Mouse (Mus musculus) adrenal gland (tissue): ENCODE measurements around the gene Pmm1.

Source experiments
- intact Hi-C: fragments of 180-260 bp; cut with DNase I; formaldehyde crosslinking; loops from one replicate; pipeline ENCODE4 v1.15.1; 2025

Gene Pmm1

DNA sequence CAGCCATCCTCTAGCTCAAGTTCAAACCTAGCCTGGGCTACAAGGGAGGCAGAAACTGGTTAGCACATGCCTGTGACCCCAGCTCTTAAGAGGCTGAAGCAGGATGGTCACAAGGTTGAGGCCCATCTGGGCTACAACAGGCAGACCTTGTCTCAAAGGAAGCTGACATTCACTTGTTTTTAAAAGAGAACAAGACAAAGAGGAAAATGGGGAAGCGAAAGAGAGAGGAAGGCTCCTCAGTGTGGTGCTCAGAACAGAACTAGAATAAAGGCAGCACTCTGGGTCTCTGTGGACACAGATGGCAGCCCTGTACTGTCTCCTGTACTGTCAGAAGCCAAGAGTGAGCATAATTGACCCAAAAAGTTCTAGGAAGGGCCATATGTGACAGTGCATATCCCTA is 26.7 kb downstream of the Pmm1 start:
- intact Hi-C loops = no loop called here

GRCm38 (mm10) chr15:81932951-81933470 is 27.7 kb downstream of the Pmm1 start:
- intact Hi-C loops = no loop called here

DNA sequence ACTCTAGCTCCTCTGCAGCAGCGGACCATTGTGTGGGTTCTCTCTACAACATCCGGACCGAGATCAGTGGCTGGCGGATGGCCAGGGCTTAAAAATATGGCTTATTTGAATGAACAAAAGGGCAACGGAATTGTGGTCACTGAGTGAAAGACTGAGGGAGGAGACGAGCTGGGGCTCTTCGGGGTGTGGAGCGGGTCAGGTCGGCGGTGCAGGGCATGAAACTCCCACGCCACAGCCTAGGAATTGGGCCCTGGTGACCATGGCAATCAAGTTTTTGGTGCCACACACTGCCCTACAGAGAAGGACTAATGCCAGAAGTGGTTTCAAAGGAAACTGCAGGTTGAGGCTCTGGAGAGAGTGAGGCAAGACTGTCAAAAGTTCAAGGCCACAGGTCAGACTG is 32.5 kb downstream of the Pmm1 start:
- intact Hi-C loops = no loop called here

DNA sequence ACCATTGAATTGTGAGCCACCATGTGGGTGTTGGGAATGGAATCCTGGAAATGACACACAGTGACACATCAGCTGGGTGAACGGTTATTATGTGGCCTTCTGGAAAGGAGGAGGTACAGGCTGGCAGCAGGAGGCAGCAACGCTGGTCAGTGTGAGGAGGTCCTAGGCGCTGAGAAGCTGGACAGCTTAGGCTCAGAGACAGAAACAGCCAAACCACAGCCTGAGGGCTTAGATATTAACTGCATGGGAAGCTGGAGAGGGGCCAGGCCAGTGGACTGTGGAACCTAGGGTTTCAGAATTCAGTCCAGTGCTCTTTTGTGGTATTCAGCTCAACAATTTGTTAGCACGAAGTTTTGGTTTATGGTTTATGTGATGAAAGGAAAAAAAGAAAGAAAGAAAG is 33.0 kb downstream of the Pmm1 start:
- intact Hi-C loops = no loop called here

DNA sequence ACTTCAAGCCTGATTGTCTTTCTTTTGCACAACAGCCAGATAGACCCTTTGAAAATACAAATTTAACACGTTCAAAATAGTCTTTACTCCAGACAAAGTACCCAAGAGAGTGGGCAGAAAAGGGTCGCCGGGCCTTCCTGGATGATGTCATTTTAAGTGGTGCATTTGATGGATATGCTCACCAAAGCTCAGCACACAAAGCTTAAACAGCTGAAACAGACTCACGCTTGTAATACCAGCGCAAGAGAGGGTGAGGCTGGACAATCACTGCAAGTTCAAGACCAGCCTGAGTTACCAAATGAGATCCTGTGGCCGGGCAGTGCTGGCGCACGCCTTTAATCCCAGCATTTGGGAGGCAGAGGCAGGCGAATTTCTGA is 34.3 kb downstream of the Pmm1 start:
- intact Hi-C loops = no loop called here

GRCm38 (mm10) chr15:81925760-81926445 is 34.8 kb downstream of the Pmm1 start, which contains the start of gene Polr3h:
Gene Polr3h (minus strand): TSS chr15:81926240.
- intact Hi-C loops = no loop called here

DNA sequence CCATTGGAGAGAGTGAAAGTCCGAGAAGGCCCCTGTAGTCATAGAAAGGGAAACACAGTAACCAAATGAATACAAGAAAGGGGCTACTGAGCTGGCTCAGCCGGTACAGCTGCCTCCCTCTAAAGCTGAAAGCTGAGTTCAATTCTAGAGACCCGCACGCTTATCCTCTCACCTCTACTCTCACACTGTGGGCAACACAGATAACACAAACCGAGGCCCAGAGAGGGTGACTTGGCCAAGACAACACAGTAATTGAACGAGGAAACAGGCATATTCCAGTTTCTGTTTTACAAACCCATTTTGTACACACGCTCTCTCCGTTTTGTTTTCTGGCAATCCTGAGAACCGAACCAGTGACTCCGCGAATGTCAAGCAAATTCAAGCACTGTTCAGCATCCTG is 35.8 kb downstream of the Pmm1 start:
- intact Hi-C loops = no loop called here

DNA sequence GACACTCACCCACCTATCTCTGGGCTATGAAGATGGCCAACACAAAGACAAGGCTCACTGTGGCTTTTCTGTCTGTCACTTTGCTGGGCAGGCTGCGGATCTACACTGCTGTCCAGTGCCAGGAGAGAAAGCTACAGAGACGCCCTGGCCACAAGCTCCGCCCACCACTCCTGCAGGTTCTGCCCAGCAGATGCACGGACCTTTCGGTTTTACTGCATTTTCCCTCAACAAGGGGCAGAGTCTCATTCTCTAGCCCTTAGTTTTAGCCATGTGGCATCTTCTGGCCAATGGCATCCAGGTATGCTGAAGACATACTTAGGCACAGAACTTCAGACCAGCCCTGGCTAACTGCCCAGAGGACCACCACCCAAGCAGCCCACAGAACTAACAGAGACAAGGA is 39.5 kb downstream of the Pmm1 start:
- intact Hi-C loops = no loop called here

- intact Hi-C loops = no loop called here
Observed at GRCm38 (mm10) chr15:81920546-81921217, 40.0 kb downstream of the Pmm1 start.

- intact Hi-C loops = loop anchor here (10.0 kb wide), 1 partner anchor 184 kb away; no protein-coding TSS in a partner anchor
Observed at GRCm38 (mm10) chr15:81919062-81919461, 41.7 kb downstream of the Pmm1 start.

GRCm38 (mm10) chr15:81917621-81918463 is 42.9 kb downstream of the Pmm1 start:
- intact Hi-C loops = loop anchor here (10.0 kb wide), 1 partner anchor 183 kb away; no protein-coding TSS in a partner anchor

- intact Hi-C loops = loop anchor here (10.0 kb wide), 1 partner anchor 182 kb away; no protein-coding TSS in a partner anchor
Observed at GRCm38 (mm10) chr15:81917201-81917600, 43.5 kb downstream of the Pmm1 start.

- intact Hi-C loops = loop anchor here (10.0 kb wide), 1 partner anchor 181 kb away; no protein-coding TSS in a partner anchor
Observed at GRCm38 (mm10) chr15:81915663-81916062, 45.1 kb downstream of the Pmm1 start.

DNA sequence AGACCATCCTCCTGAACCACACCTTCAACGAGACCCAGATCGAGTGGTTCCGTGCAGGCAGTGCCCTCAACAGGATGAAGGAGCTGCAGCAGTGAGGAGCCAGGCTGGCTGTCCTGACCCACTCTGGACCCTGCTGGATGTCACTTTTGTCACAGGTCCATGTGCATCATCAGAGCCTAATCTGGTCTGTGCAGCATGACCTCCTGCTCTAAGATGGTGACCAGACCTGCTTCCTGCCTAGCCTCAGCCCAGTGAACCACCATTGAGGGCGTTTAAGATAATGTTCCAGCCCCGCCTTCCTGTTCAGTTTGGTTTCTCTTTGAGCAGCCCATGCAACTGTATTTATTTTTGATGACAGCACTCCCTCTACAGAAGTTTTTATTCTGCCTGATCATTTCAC is 46.1 kb downstream of the Pmm1 start:
- intact Hi-C loops = loop anchor here (10.0 kb wide), 1 partner anchor 180 kb away; no protein-coding TSS in a partner anchor

- intact Hi-C loops = loop anchor here (10.0 kb wide), 1 partner anchor 178 kb away; no protein-coding TSS in a partner anchor
Observed at GRCm38 (mm10) chr15:81912498-81912897, 48.2 kb downstream of the Pmm1 start.

DNA sequence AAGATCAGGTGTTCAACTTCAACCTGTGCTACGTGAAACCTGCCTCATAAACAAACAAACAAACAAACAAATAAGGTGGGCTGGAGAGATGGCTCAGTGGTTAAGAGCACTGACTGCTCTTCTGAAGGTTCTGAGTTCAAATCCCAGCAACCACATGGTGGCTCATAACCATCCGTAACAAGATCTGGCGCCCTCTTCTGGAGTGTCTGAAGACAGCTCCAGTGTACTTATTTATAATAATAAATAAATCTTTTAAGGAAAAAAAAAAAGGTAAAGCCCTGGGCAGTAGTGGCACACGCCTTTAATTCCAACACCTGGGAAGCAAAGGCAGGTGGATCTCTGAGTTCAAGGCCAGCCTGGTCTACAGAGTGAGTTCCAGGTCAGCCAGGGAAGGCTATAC is 52.0 kb downstream of the Pmm1 start:
- intact Hi-C loops = loop anchor here (5.0 kb wide), 1 partner anchor 76 kb away; no protein-coding TSS in a partner anchor

- intact Hi-C loops = loop anchor here (5.0 kb wide), 1 partner anchor 76 kb away; no protein-coding TSS in a partner anchor
Observed at GRCm38 (mm10) chr15:81907953-81908352, 52.8 kb downstream of the Pmm1 start.

DNA sequence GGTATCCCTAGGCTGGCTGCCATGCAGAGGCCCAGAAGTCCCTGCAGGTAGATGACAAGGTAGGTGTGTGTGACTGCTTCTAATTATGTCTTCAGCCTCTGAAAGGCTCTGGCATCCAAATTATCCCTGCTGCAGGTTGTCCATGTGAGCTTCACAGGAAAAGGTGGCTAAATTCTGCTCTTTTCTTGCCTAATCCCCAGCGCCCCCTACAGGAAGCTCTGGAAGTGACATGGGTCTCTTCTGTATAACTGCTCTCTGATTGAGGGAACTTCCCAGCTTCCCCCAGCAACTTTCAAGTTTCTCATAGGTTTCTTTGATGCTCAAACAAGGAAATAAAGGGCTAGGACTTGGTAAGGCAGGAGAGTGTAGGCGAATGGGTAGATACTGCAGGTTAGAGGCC is 55.8 kb downstream of the Pmm1 start:
- intact Hi-C loops = loop anchor here (5.0 kb wide), 1 partner anchor 73 kb away; no protein-coding TSS in a partner anchor
